Mouse (Mus musculus) ES-E14 (cell line): ENCODE results near the gene Rec114.

Experiments used
- HCFC1 ChIP-seq: IDR thresholded peaks from 2 replicates; pipeline ENCODE4 v1.6.1; 2012; ENCODE audit warnings: low read length, inconsistent platforms, borderline replicate concordance; ENCODE audit not compliant: insufficient read depth
- ZC3H11A ChIP-seq: IDR thresholded peaks from 2 replicates; pipeline ENCODE4 v1.6.1; 2012; ENCODE audit warnings: low read depth, mild to moderate bottlenecking, inconsistent platforms, low read length, borderline replicate concordance

GRCm38 (mm10) chr9:58649265-58649626 lies 94.5 kb downstream of the Rec114 start:
- TF ChIP-seq HCFC1 = no peak
- no peak for TF ChIP-seq ZC3H11A
